Mouse (Mus musculus) limb, embryonic 12.5 days (tissue): ENCODE results near the gene Gm21677. TPM values are rescaled to one million over a fixed set of nuclear protein-coding genes. Genes with fewer than 3 reads are reported as not detected.
"Not testable (repeated sequence)": the region's sequence is repeated elsewhere in the genome, so short reads cannot be mapped to it uniquely, and the experiment has no call there.

ENCODE experiments used
- ATAC-seq: fragments of 200-750 bp; cut with Nextera tagmentation; 2 replicates; pipeline ENCODE4 v1.8.0; 2017; ENCODE audit warnings: low read depth, moderate TSS enrichment; ENCODE audit not compliant: insufficient number of reproducible peaks, insufficient read depth, low FRiP score, low TSS enrichment
- H3K27ac ChIP-seq: fragments of 300-500 bp; sonication (generic); 2 replicates; pipeline ENCODE4 v1.5.1; 2016; ENCODE audit warnings: mild to moderate bottlenecking, moderate library complexity
- H3K27me3 ChIP-seq: fragments of 300-500 bp; sonication (generic); 2 replicates; pipeline ENCODE4 v1.6.1; 2016; ENCODE audit warnings: mild to moderate bottlenecking, moderate library complexity
- H3K36me3 ChIP-seq: fragments of 300-500 bp; sonication (generic); 2 replicates; pipeline ENCODE4 v1.6.1; 2016; ENCODE audit warnings: mild to moderate bottlenecking, moderate library complexity
- H3K4me1 ChIP-seq: fragments of 300-500 bp; sonication (generic); replicated peaks from 2 replicates; pipeline ENCODE4 v1.6.1; 2016
- H3K4me2 ChIP-seq: fragments of 300-500 bp; sonication (generic); 2 replicates; pipeline ENCODE4 v1.6.1; 2016; ENCODE audit warnings: mild to moderate bottlenecking, moderate library complexity
- H3K4me3 ChIP-seq: fragments of 300-500 bp; sonication (generic); replicated peaks from 2 replicates; pipeline ENCODE4 v1.5.1; 2016; ENCODE audit warnings: mild to moderate bottlenecking
- H3K9ac ChIP-seq: fragments of 300-500 bp; sonication (generic); replicated peaks from 2 replicates; pipeline ENCODE4 v1.6.1; 2016; ENCODE audit warnings: mild to moderate bottlenecking, moderate library complexity
- H3K9me3 ChIP-seq: fragments of 300-500 bp; sonication (generic); 2 replicates; pipeline ENCODE4 v1.6.1; 2016; ENCODE audit warnings: mild to moderate bottlenecking, moderate library complexity
- WGBS: fragments of 180-500 bp; shearing (Covaris S2); methylation state at CpG from one replicate; pipeline ENCODE4 v1.1.7; 2016; 5-methylcytosine and 5-hydroxymethylcytosine counted together
- polyA plus RNA-seq: library from polyadenylated mRNA; unstranded; fragments of >200 nt; fragmentation: Nextera tagmentation; extraction: Ambion mirVana; gene quantifications from 2 replicates; pipeline ENCODE4 v1.2.1, GENCODE M21; 2016

The Gm21677 gene
- polyA plus RNA-seq = not detected in 2 replicates

GRCm38 (mm10) chrY:3306349-3306748, at the start of gene Gm21677:
Gm21677 (minus strand) TSS chrY:3306449.
- H3K4me3 ChIP-seq, H3K27me3 ChIP-seq, H3K9ac ChIP-seq, H3K36me3 ChIP-seq, H3K9me3 ChIP-seq, H3K27ac ChIP-seq, ATAC-seq, H3K4me1 ChIP-seq, H3K4me2 ChIP-seq: not testable (repeated sequence)
- no CpG with 5 or more reads among the region's 9 CpGs for WGBS

DNA sequence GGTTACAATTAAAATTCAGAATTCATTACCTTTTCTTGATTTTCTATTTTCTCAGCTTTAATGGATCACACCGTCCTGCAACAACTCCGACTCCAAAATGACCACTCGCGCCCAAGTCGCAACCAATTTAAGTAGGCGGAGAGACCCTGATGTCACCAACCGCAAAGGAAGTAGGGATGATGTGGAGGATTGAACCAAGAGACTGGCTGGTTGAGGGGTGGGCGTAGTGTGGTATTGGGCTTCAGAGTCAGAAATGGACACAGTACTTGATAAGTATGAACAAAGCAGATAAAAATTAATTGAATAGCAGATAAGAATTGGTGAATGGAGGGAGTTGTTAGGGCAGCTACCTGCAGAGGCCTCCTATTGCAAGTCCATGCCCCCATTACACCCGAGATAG, 39.0 kb upstream of the Gm21677 start, which contains the start of gene Gm21693:
Gene Gm21693, minus strand, starts transcription at position 101 of the 400 bp plus-strand sequence.
- not testable (repeated sequence) for H3K4me3 ChIP-seq, H3K36me3 ChIP-seq, H3K27ac ChIP-seq, H3K27me3 ChIP-seq, H3K9ac ChIP-seq, ATAC-seq, H3K9me3 ChIP-seq, H3K4me2 ChIP-seq, H3K4me1 ChIP-seq
- no CpG with 5 or more reads among the region's 9 CpGs for WGBS

GRCm38 (mm10) chrY:3340661-3341060, 34.4 kb upstream of the Gm21677 start:
- not testable (repeated sequence) for H3K4me2 ChIP-seq, H3K27ac ChIP-seq, H3K27me3 ChIP-seq, H3K4me3 ChIP-seq, H3K9ac ChIP-seq, H3K4me1 ChIP-seq, H3K36me3 ChIP-seq, H3K9me3 ChIP-seq, ATAC-seq
- WGBS = no CpG with 5 or more reads among the region's 11 CpGs

Other genes starting within 250 kb of the Gm21677 start
- not detected in 2 replicates for gene Gm21693, start 38.9 kb upstream of the Gm21677 start, polyA plus RNA-seq
- gene Gm21704, start 103.7 kb upstream of the Gm21677 start, polyA plus RNA-seq = not detected in 2 replicates
- gene Gm21708, start 103.7 kb upstream of the Gm21677 start, polyA plus RNA-seq = not detected in 2 replicates